Mouse (Mus musculus): ENCODE results near the gene Sgsm2. TPM values are rescaled to one million over a fixed set of nuclear protein-coding genes. Genes with fewer than 3 reads are reported as not detected.

The Sgsm2 gene
- polyA plus RNA-seq, 1 experiment from 2014 or later, result 33.9 TPM

DNA sequence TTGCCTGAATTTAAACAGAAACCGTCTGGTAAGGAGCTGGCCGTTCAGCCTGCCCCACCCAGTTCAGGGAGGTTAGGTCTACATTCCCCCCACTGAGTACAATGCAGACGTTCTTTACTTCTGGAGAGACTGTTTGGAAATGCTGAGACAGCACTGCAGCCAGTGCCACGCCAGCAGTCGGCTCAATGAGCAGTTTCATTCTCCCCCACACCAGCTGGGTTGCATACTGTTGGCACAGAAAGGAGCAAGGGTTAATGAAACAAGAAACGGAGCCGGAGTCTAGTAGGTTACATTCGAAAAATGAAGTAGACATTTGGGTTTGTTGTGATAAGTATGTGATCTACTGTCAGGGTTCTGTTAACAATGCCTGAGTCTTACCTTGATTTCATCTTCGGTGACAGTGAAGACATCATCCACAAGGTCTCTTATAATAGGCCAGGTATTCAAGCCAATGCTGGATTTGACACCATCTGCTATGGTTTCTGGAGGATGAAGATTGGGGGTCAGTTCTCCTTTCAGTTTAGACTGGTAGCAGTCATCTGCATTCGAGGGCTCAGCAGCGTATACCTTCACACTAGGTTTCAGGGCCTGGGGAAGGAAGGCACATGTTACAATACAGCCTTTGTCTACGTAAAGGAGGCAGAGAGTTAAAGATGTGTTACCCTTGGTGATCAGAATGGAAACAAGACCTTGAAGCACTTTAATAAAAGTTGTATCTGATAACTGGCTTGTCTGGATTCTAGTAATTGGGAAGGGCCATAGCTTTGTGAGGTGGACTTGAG is 11.9 kb upstream of the Sgsm2 start:
- H3K9ac ChIP-seq, result no peak overlapping the region
- H3K4me1 ChIP-seq, result no peaks in the 10 kb centered on the region
- no peak overlapping the region for H3K27ac ChIP-seq
- no peak overlapping the region for H3K4me3 ChIP-seq
- no peak for ATAC-seq (replicated peaks)
- no peak overlapping the region for H3K4me2 ChIP-seq
- 89% methylated on average over 12 of the region's 12 CpGs for WGBS
- no peaks in the 10 kb centered on the region for H3K27me3 ChIP-seq (replicated peaks)
- no peaks in the 10 kb centered on the region for H3K9me3 ChIP-seq
- peaks cover 56% of the 10 kb centered on the region for H3K36me3 ChIP-seq (replicated peaks)

GRCm38 (mm10) chr11:74907850-74908249 is 11.0 kb upstream of the Sgsm2 start:
- H3K4me1 ChIP-seq, result no peaks in the 10 kb centered on the region
- no peak overlapping the region for H3K9ac ChIP-seq
- no peaks in the 10 kb centered on the region for H3K9me3 ChIP-seq
- no peak overlapping the region for H3K4me2 ChIP-seq
- no peak for ATAC-seq (replicated peaks)
- WGBS, result 93% methylated on average over 6 of the region's 6 CpGs
- no peak overlapping the region for H3K27ac ChIP-seq
- H3K4me3 ChIP-seq, result no peak overlapping the region
- H3K27me3 ChIP-seq (replicated peaks), result no peaks in the 10 kb centered on the region
- peaks cover 65% of the 10 kb centered on the region for H3K36me3 ChIP-seq (replicated peaks)

DNA sequence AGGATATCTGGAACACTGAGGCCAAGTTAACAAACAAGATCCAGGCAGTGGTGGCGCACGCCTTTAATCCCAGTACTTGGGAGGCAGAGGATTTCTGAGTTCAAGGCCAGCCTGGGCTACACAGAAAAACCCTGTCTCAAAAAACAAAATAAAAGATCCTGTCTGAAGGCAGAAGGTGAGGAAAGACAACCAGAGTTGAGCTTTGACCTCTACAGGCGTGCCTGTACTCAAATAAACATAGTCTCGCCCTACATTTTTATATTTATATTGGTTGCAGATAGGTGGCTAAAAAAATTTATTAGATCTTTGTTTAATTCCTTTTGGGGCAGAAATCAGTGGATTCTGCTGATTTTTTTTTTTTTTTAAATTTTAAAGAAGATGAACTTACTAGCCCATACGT is 5.6 kb upstream of the Sgsm2 start:
- H3K36me3 ChIP-seq (replicated peaks), result peaks cover 56% of the 10 kb centered on the region
- no peaks in the 10 kb centered on the region for H3K27me3 ChIP-seq (replicated peaks)
- no peak overlapping the region for H3K4me3 ChIP-seq
- no peaks in the 10 kb centered on the region for H3K9me3 ChIP-seq
- no peak for ATAC-seq (replicated peaks)
- H3K4me1 ChIP-seq, result peaks cover 15% of the 10 kb centered on the region
- H3K27ac ChIP-seq, result no peak overlapping the region
- no peak overlapping the region for H3K4me2 ChIP-seq
- no peak overlapping the region for H3K9ac ChIP-seq
- WGBS, result 94% methylated on average over 5 of the region's 5 CpGs

GRCm38 (mm10) chr11:74901555-74901954 is 4.7 kb upstream of the Sgsm2 start:
- no peaks in the 10 kb centered on the region for H3K9me3 ChIP-seq
- H3K27ac ChIP-seq, result no peak overlapping the region
- H3K4me3 ChIP-seq, result no peak overlapping the region
- peaks cover 15% of the 10 kb centered on the region for H3K4me1 ChIP-seq
- ATAC-seq (replicated peaks), result no peak
- H3K4me2 ChIP-seq, result no peak overlapping the region
- H3K9ac ChIP-seq, result no peak overlapping the region
- H3K36me3 ChIP-seq (replicated peaks), result peaks cover 48% of the 10 kb centered on the region
- no peaks in the 10 kb centered on the region for H3K27me3 ChIP-seq (replicated peaks)
- 91% methylated on average over 6 of the region's 6 CpGs for WGBS

- Histone ChIP-seq H3K4me3 (peak overlapping the region; percentile 96), H3K4me1 (peaks cover 32% of the 10 kb centered on the region), H3K36me3 (replicated peaks) (peaks cover 19% of the 10 kb centered on the region), H3K9ac (peak overlapping the region; percentile 93), H3K4me2 (peak overlapping the region; percentile 87), H3K27me3 (replicated peaks) (no peaks in the 10 kb centered on the region), H3K9me3 (no peaks in the 10 kb centered on the region), H3K27ac (peak overlapping the region; percentile 95)
- 0% methylated on average over 7 of the region's 7 CpGs for WGBS
- ATAC-seq (replicated peaks), result no peak
These were observed 1.6 kb upstream of the Sgsm2 start for GRCm38 (mm10) chr11:74898517-74898827.

DNA sequence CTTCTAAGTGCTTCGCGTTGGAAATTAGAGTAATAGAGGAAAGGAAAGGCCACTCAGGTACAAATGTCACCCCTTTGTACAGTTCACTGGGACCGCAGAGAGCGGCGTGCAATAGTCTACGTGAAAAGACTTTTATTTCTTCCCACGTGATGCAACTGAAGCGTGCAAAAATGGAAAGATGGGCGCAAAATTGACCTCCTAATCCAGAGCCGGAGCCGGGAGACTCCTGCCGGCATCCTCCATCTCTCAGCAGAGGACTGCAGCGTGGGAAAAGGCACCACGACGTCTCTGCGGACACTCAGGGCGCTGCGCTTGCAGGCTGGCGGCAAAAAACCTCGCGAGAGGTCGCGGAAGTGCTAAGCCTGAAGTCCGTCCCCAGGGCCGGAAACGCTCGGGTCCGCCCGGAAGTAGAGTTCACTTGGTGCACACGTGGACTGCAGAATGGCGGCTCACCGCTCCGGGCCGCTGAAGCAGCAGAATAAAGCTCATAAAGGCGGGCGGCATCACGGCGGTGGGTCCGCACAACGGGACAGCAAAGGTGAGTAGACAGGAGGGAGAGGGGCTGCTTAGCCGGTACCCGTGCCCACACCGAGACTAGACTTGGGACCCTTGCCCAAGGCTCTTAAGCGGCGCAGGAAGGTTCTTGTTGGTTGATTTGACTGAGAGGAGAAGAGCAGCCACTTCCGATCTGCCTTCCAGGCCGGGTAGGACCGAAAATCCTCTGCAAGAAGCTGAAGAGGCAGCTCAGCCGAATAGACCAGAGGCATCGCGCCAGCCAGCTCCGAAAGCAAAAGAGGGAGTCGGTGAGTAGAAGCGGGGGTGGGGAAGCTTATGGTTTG is 1.0 kb upstream of the Sgsm2 start, which contains the start of gene Tsr1:
TSS of gene Tsr1 (plus strand) at position 394 of the 839 bp plus-strand sequence.
- WGBS, result under 1% methylated on average over 54 of the region's 54 CpGs
- H3K27me3 ChIP-seq (replicated peaks), result no peaks in the 10 kb centered on the region
- peaks cover 13% of the 10 kb centered on the region for H3K36me3 ChIP-seq (replicated peaks)
- peak; percentile 89 for ATAC-seq (replicated peaks)
- peak within 1 kb of the TSS; percentile 93 for H3K9ac ChIP-seq
- H3K4me1 ChIP-seq, result peaks cover 32% of the 10 kb centered on the region
- H3K4me3 ChIP-seq, result peak within 1 kb of the TSS; percentile 96
- peak within 1 kb of the TSS; percentile 87 for H3K4me2 ChIP-seq
- no peaks in the 10 kb centered on the region for H3K9me3 ChIP-seq
- peak within 1 kb of the TSS; percentile 95 for H3K27ac ChIP-seq

- ATAC-seq (replicated peaks), result peak; percentile 62
- H3K9me3 ChIP-seq, result no peaks in the 10 kb centered on the region
- under 1% methylated on average over 45 of the region's 55 CpGs for WGBS
These were observed 620 bp downstream of the Sgsm2 start for GRCm38 (mm10) chr11:74895980-74896900.

DNA sequence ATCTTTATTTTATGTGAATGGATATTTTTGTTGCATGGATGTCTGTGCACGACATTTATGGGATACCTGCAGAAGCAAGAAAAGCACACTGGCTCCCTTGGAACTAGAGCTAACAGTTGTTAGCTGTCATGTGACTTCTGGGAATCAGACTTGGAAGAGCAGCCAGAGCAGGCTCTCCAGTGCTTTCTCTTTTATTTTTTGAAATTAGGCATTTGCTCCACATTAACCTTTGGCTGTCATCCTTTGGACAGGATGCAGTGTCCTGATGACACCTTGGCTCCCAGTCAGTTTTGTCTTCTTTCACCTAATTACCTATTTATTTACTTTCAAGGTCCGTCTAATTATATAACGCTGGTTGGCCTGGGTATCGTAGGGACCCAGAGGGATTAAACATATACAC is 2.2 kb downstream of the Sgsm2 start:
- ATAC-seq (replicated peaks), result no peak
- H3K9me3 ChIP-seq, result no peaks in the 10 kb centered on the region
- WGBS, result 88% methylated on average over 4 of the region's 4 CpGs
- no peak overlapping the region for H3K4me2 ChIP-seq
- no peaks in the 10 kb centered on the region for H3K36me3 ChIP-seq (replicated peaks)
- H3K27ac ChIP-seq, result no peak overlapping the region
- no peak overlapping the region for H3K9ac ChIP-seq
- H3K4me3 ChIP-seq, result no peak overlapping the region
- no peaks in the 10 kb centered on the region for H3K27me3 ChIP-seq (replicated peaks)
- H3K4me1 ChIP-seq, result peaks cover 29% of the 10 kb centered on the region

More at GRCm38 (mm10) chr11:74895980-74896900, 620 bp downstream of the Sgsm2 start:
- Histone ChIP-seq H3K27me3 (replicated peaks) (no peaks in the 10 kb centered on the region), H3K36me3 (replicated peaks) (peaks cover 4% of the 10 kb centered on the region), H3K4me1 (peaks cover 32% of the 10 kb centered on the region), H3K27ac (peak overlapping the region; percentile 95), H3K4me2 (peak overlapping the region; percentile 87), H3K9ac (peak overlapping the region; percentile 93), H3K4me3 (peak overlapping the region; percentile 96)

DNA sequence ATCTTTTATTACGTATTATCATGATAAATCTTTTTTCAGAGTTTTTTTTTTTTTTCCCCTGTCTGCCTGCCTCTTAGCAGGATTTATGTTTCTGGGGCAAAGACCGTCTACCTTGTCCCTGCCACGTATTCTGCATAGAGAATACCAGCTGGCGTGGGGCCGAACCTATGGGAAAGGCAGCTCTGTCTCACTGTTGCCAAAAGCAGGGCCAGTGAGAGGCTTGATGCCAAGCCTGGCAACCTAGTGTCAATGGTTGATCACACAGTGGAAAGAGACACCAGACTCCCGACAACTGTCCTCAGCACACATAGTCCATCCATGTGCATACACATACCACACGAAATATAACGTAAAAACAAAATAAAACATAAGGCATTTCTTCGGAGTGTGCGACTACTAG is 13.8 kb downstream of the Sgsm2 start:
- Histone ChIP-seq H3K9ac (no peak overlapping the region), H3K9me3 (no peaks in the 10 kb centered on the region), H3K4me2 (no peak overlapping the region), H3K4me1 (peaks cover 7% of the 10 kb centered on the region; the same call in 1 of the 2 replicates), H3K27ac (no peak overlapping the region), H3K36me3 (replicated peaks) (0 out of 2 replicates have a peak, but pooled peaks cover 6% of the 10 kb centered on the region), H3K4me3 (no peak overlapping the region), H3K27me3 (replicated peaks) (no peaks in the 10 kb centered on the region)
- no peak for ATAC-seq (replicated peaks)
- 92% methylated on average over 10 of the region's 10 CpGs for WGBS

GRCm38 (mm10) chr11:74881979-74882378 is 14.9 kb downstream of the Sgsm2 start:
- Histone ChIP-seq H3K9ac (no peak overlapping the region), H3K36me3 (replicated peaks) (0 out of 2 replicates have a peak, but pooled peaks cover 6% of the 10 kb centered on the region), H3K4me1 (peaks cover 10% of the 10 kb centered on the region), H3K4me3 (no peak overlapping the region), H3K27ac (peak overlapping the region; percentile 62), H3K4me2 (peak overlapping the region; percentile 11; the same call in 1 of the 2 replicates), H3K27me3 (replicated peaks) (no peaks in the 10 kb centered on the region), H3K9me3 (no peaks in the 10 kb centered on the region)
- ATAC-seq (replicated peaks), result no peak
- 65% methylated on average over 14 of the region's 14 CpGs for WGBS

- H3K4me3 ChIP-seq, result no peak overlapping the region
- 86% methylated on average over 9 of the region's 9 CpGs for WGBS
- 0 out of 2 replicates have a peak, but pooled peaks cover 6% of the 10 kb centered on the region for H3K36me3 ChIP-seq (replicated peaks)
- H3K27me3 ChIP-seq (replicated peaks), result no peaks in the 10 kb centered on the region
- no peak overlapping the region for H3K27ac ChIP-seq
- no peaks in the 10 kb centered on the region for H3K9me3 ChIP-seq
- H3K4me1 ChIP-seq, result peaks cover 20% of the 10 kb centered on the region
- H3K4me2 ChIP-seq, result no peak overlapping the region
- H3K9ac ChIP-seq, result no peak overlapping the region
- ATAC-seq (replicated peaks), result no peak
These were observed 15.9 kb downstream of the Sgsm2 start for GRCm38 (mm10) chr11:74880999-74881398.
